Mouse (Mus musculus) R1 (cell line): ENCODE results near the gene Pacrg.

ENCODE experiments used
- DNase-seq: peaks from one replicate; pipeline ENCODE4 v3.0.0-alpha.2; 2018; ENCODE audit warnings: low read depth, low spot score

Gene Pacrg

GRCm38 (mm10) chr17:10624699-10625424 is 215.2 kb downstream of the Pacrg start:
- no peak for DNase-seq

- DNase-seq, result no peak
Measured at GRCm38 (mm10) chr17:10620621-10621020, 219.5 kb downstream of the Pacrg start.

- DNase-seq, result no peak
Measured at GRCm38 (mm10) chr17:10619881-10620280, 220.2 kb downstream of the Pacrg start.

GRCm38 (mm10) chr17:10617656-10618055 is 222.5 kb downstream of the Pacrg start:
- DNase-seq, result no peak

GRCm38 (mm10) chr17:10615611-10616010 is 224.5 kb downstream of the Pacrg start:
- no peak for DNase-seq

DNA sequence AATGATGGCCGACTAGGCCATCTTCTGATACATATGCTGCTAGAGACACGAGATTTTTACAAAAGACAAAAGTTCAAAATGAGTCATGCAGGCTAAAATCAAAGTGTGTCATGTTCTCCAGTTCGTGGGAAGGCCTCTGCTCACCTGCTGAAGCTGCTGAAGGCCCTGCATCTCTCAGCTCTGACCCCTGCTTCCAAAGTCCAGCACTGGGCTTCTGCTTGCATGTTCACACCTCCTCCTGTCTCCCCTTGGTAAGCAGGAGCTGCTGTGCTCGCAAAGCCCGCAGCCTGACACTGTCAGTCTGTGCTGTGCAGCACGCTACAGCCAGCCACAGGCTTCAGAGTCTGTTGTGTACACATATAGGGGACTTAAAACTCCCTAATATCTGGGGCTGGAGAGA is 225.4 kb downstream of the Pacrg start:
- no peak for DNase-seq

GRCm38 (mm10) chr17:10611626-10612025 is 228.5 kb downstream of the Pacrg start:
- DNase-seq, result no peak

DNA sequence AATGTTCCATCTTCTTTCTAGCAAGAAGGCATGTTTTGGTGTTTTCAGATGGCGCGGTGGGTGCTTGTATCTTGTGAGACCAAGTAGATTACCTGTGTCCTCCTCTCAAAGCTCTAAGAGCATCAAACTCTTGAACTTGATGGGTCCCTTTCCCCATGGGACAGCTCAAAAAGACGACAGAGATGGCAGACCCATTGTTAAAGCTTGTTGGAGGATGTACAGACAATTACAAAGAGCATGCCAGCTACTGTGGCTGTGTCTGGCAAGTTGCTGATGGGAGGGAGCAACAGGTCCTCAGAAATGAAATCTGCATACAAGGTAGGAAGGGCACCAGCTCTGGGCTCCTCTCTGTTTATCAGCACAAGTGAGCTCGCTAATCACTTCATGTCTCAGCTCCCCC is 232.0 kb downstream of the Pacrg start:
- DNase-seq, result no peak

- no peak for DNase-seq
Measured at GRCm38 (mm10) chr17:10606090-10606489, 234.0 kb downstream of the Pacrg start.

GRCm38 (mm10) chr17:10597741-10598140 is 242.4 kb downstream of the Pacrg start:
- DNase-seq, result no peak

DNA sequence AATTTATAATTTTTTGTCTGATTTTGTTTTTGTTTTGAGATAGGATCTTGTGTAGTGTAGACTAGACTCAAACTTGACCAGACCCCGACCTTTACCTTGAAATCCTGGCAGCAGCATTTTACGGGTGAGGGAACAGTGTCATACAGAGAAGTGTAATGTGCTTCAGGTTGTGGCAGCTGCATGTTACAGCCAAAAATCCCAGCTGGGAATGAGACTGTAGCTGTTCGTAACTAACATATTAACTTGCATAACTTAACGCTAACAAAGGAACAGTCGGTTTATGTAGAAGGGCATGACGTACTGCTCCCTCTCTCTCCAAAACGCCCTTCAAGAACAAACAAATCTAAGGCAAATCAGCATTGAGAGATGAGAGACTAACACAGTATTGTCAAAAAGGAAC is 250.5 kb downstream of the Pacrg start:
- no peak for DNase-seq

- DNase-seq, result no peak
Measured at GRCm38 (mm10) chr17:10588922-10589400, 251.2 kb downstream of the Pacrg start.

- DNase-seq, result no peak
Measured at GRCm38 (mm10) chr17:10583301-10583700, 256.8 kb downstream of the Pacrg start.

- no peak for DNase-seq
Measured at GRCm38 (mm10) chr17:10575306-10575705, 264.8 kb downstream of the Pacrg start.

DNA sequence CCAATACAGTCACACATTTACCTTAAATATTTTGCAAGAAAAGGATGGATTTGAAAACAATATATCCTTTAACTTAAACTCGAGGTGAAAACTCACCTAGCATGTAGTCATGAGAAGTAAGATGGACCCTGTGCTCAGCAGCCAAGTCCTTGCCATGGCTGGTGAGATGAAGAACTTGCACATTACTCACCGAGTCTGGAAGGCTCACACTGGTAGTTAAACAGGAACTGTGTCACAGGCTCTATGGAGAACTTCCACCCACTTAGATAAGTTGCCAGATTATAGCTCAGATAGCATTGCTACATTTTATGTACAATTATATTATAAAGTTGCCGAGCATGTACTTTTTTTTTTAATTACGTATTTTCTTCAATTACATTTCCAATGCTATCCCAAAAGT is 267.7 kb downstream of the Pacrg start:
- DNase-seq, result no peak

GRCm38 (mm10) chr17:10569270-10569669 is 270.8 kb downstream of the Pacrg start:
- DNase-seq, result no peak

- peak; percentile 78 for DNase-seq
Measured at GRCm38 (mm10) chr17:10567411-10567810, 272.7 kb downstream of the Pacrg start.

DNA sequence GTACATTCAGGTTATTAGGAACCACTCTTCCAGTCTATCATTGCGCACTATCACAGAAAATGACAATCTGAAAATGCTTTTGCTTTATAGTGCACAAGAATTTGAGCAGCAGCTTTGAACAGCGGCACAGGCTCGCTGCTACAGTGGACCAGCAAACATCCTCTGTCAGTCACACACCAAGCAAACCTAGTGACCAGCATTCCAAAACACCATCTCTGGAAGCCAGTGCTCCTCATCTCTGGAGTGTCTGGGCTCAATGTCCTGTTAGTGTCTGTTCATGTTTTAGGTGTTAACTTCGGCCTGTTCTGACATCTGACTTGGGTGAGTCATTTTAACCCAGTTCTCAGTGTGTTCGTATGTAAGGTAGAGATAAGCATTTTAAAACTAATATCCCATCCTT is 275.9 kb downstream of the Pacrg start:
- DNase-seq, result no peak

GRCm38 (mm10) chr17:10562871-10563270 is 277.2 kb downstream of the Pacrg start:
- DNase-seq, result no peak

DNA sequence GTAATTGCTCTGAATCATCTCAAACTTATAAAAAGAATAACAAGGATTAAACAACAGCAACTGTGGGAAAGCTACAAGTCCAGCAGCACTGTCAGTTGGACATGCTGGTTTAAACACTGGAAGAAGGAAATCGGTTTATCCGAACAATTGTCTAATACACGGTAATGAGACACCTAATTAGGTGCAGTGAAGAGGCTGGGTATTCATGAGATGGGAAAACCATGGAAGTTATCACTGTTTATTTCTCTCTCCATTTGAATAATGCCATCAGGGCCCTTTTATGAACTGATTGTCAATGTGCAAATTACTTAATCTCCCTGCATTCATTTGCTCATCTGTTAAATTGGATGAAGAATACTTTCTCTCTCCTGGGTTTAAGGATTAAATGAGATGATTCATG is 280.1 kb downstream of the Pacrg start:
- no peak for DNase-seq

GRCm38 (mm10) chr17:10558671-10559070 is 281.4 kb downstream of the Pacrg start:
- no peak for DNase-seq

DNA sequence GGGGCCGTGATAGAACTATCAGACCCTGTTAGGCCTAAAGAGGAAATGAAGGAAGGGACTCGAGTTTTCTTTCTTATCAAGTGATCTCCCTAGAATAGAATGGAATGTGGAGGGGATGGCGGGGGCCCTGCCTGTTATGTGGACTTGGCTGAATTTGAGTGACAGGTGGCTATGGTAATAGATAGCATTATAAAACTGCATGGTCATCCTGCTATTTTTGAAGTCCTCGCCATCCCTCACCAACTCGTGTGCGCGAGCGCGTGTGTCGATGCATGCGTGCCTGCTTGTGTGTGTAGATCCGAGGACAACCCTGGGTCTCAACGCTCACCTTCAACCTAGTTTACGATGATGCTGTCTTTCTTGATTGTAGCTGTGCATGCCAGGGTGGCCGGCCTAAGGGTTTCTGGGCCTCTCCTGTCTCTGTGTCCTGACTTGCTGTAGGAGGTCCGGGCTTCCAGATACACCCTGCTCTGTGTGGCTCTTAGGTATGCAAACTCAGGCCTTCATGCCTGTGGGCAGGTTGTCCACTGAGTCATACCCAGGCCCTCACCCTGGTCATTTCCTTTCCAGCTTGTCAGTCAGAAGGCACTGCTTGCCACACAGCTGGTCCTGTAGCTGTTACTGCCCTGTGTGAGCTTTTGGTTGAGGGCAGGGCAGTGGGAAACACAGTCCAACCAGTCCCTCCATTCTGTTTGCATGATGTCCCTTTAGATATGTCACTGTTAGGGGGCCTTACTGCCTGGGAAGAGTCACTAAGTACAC is 287.6 kb downstream of the Pacrg start:
- no peak for DNase-seq
